In the genomic region with DNA sequence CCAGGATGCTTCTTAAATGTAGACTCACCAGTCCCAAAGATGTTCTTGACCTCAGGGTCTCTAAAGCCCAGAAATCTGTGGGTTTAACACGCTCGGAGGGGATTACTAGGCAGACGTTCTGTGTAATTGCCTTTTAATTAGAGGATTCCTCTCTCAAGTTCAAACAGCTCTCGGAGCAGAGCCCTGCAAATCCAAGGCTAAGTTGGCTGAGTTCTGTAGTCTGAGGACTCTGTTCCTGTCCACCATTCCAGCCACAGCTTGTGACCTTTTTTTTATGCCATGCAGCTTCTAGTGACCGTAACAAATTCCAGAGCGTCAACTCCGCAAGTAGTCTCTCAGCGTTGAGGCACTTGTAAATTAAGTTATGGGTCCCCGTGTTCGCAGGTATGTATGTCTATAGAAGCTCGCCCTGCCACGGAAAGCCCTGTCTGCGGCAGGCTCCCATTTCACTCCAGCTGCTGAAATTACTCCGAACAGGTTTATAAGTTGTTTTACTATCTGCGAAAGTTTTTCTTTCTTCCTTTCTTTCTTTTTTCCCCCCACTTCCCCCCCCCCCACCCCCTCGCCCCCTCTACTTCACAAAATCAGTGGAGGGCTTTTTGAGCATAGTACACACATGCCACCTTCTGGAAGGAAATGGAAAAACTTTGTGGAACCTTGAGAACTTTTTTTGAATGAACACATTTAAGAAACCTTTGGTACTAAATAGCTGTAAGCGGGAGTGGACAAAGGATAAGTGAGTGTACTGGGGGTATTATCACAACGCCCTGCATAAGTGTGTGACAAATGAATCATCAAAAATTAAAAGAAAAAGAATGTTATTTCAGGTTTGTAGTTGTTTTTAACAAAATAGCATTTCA, we compare ENCODE assay signal across 9 mouse cellular contexts.
DNase-seq lines count a peak whose midpoint lies in the region; ATAC-seq and TF ChIP-seq lines count a peak whose summit lies in the region.
"Had no signal": no experiment of that assay in that cellular context is flagged by ENCODE, and none has a peak within 500 bp of the region (broad histone marks: within the 10 kb centered on the region; RNA-seq: fewer than 3 reads in every experiment).

No protein-coding gene starts in this region.

- no peak overlapping the region for H3K27ac ChIP-seq in heart, embryonic 13.5 days (replicated peaks)
- no peak overlapping the region for H3K27ac ChIP-seq in ES-E14 (ENCODE audit: insufficient read depth, low read depth, low read length, poor library complexity, severe bottlenecking)
- H3K27ac ChIP-seq in embryonic facial prominence, embryonic 14.5 days (replicated peaks; ENCODE audit: low read depth, low read length): no peak overlapping the region
- H3K27ac ChIP-seq in kidney, postnatal 0 days: no peak overlapping the region
- H3K27ac ChIP-seq in liver, embryonic 12.5 days: no peak overlapping the region
- H3K27ac ChIP-seq: midbrain, embryonic 12.5 days had no signal

- no peaks in the 10 kb centered on the region for H3K4me1 ChIP-seq in heart, embryonic 13.5 days
- no peaks in the 10 kb centered on the region for H3K4me1 ChIP-seq in ES-E14 (ENCODE audit: control insufficient read depth in 2 of 2, insufficient read depth in 2 of 2, low read length in 2 of 2, poor library complexity in 1 of 2)
- no peaks in the 10 kb centered on the region for H3K4me1 ChIP-seq in embryonic facial prominence, embryonic 14.5 days (ENCODE audit: control insufficient read depth, insufficient read depth, low read length)
- no peaks in the 10 kb centered on the region for H3K4me1 ChIP-seq in kidney, postnatal 0 days (replicated peaks; ENCODE audit: insufficient read depth, low read length)
- no peaks in the 10 kb centered on the region for H3K4me1 ChIP-seq in liver, embryonic 12.5 days

- intact Hi-C loops in heart, postnatal 36 days (cut with DNase I): loop anchor here (1.0 kb wide), 1 partner anchor 256 kb away; no protein-coding TSS in a partner anchor

- 59% methylated on average over 18 of the region's 18 CpGs for WGBS in heart, embryonic 13.5 days
- WGBS in embryonic facial prominence, embryonic 14.5 days: 44% methylated on average over 18 of the region's 18 CpGs
- WGBS in kidney, postnatal 0 days: 39% methylated on average over 18 of the region's 18 CpGs
- WGBS in liver, embryonic 12.5 days (ENCODE audit: insufficient replicate concordance): 67% methylated on average over 18 of the region's 18 CpGs

- TF ChIP-seq CTCF in kidney, postnatal 0 days (IDR thresholded peaks at IDR 0.05; ENCODE audit: low read depth): peak; percentile 69

- no peaks in the 10 kb centered on the region for H3K9me3 ChIP-seq in heart, embryonic 13.5 days
- no peaks in the 10 kb centered on the region for H3K9me3 ChIP-seq in ES-E14 (ENCODE audit: control insufficient read depth, insufficient read depth, low read depth, low read length)
- H3K9me3 ChIP-seq in embryonic facial prominence, embryonic 14.5 days (ENCODE audit: control insufficient read depth, low read length): no peaks in the 10 kb centered on the region
- H3K9me3 ChIP-seq in kidney, postnatal 0 days (replicated peaks; ENCODE audit: low read length): no peaks in the 10 kb centered on the region
- H3K9me3 ChIP-seq in liver, embryonic 12.5 days (replicated peaks): no peaks in the 10 kb centered on the region
- H3K9me3 ChIP-seq: midbrain, embryonic 12.5 days had no signal

- H3K9ac ChIP-seq in heart, embryonic 13.5 days: no peak overlapping the region
- no peak overlapping the region for H3K9ac ChIP-seq in ES-E14 (ENCODE audit: insufficient read depth, low read depth, low read length, poor library complexity, severe bottlenecking)
- H3K9ac ChIP-seq in embryonic facial prominence, embryonic 14.5 days (ENCODE audit: low read depth, low read length): no peak overlapping the region
- H3K9ac ChIP-seq in kidney, postnatal 0 days (ENCODE audit: low read depth, low read length): no peak overlapping the region
- H3K9ac ChIP-seq in liver, embryonic 12.5 days: no peak overlapping the region
- H3K9ac ChIP-seq: midbrain, embryonic 12.5 days had no signal

- ATAC-seq in heart, embryonic 13.5 days (ENCODE audit: extremely low read depth, insufficient number of reproducible peaks, low FRiP score, low TSS enrichment): no peak
- ATAC-seq in embryonic facial prominence, embryonic 14.5 days (ENCODE audit: low read depth): no peak
- no peak for ATAC-seq in kidney, postnatal 0 days (replicated peaks; ENCODE audit: low FRiP score, low read depth)
- ATAC-seq in liver, embryonic 12.5 days: no peak

- no peak overlapping the region for H3K4me3 ChIP-seq in heart, embryonic 13.5 days
- H3K4me3 ChIP-seq in ES-E14 (ENCODE audit: insufficient read depth in 1 of 2, low read depth in 1 of 2, low read length in 2 of 2, poor library complexity in 1 of 2, severe bottlenecking in 1 of 2): no peak overlapping the region
- H3K4me3 ChIP-seq in embryonic facial prominence, embryonic 14.5 days (ENCODE audit: low read depth, low read length): peak overlapping the region; percentile 14; the same call in 1 of the 2 replicates
- H3K4me3 ChIP-seq in kidney, postnatal 0 days (replicated peaks; ENCODE audit: low read depth, low read length): no peak overlapping the region
- H3K4me3 ChIP-seq in liver, embryonic 12.5 days: no peak overlapping the region
- H3K4me3 ChIP-seq: midbrain, embryonic 12.5 days had no signal

- in situ Hi-C loops in ES-E14 (cut with MboI; ENCODE audit: low sequenced_read_pairs in 2 of 2, unreplicated experiment in 2 of 2): no loop called here

- H3K4me2 ChIP-seq in heart, embryonic 13.5 days: peak overlapping the region; percentile 33
- H3K4me2 ChIP-seq in embryonic facial prominence, embryonic 14.5 days (ENCODE audit: low read depth, low read length): peak overlapping the region; percentile 46
- peak overlapping the region; percentile 44 for H3K4me2 ChIP-seq in kidney, postnatal 0 days (ENCODE audit: low read length)
- no peak overlapping the region for H3K4me2 ChIP-seq in liver, embryonic 12.5 days
- H3K4me2 ChIP-seq: midbrain, embryonic 12.5 days had no signal

- H3K36me3 ChIP-seq in heart, embryonic 13.5 days: no peaks in the 10 kb centered on the region
- no peaks in the 10 kb centered on the region for H3K36me3 ChIP-seq in ES-E14 (ENCODE audit: control insufficient read depth, insufficient read depth, low read length, poor library complexity, severe bottlenecking)
- no peaks in the 10 kb centered on the region for H3K36me3 ChIP-seq in embryonic facial prominence, embryonic 14.5 days (ENCODE audit: control insufficient read depth, insufficient read depth, low read length)
- no peaks in the 10 kb centered on the region for H3K36me3 ChIP-seq in kidney, postnatal 0 days (ENCODE audit: insufficient read depth, low read length)
- no peaks in the 10 kb centered on the region for H3K36me3 ChIP-seq in liver, embryonic 12.5 days
- H3K36me3 ChIP-seq: midbrain, embryonic 12.5 days had no signal

- H3K27me3 ChIP-seq in heart, embryonic 13.5 days (replicated peaks): no peaks in the 10 kb centered on the region
- no peaks in the 10 kb centered on the region for H3K27me3 ChIP-seq in embryonic facial prominence, embryonic 14.5 days (replicated peaks; ENCODE audit: control insufficient read depth, insufficient read depth, low read length)
- H3K27me3 ChIP-seq in kidney, postnatal 0 days (ENCODE audit: insufficient read depth, low read length): no peaks in the 10 kb centered on the region
- H3K27me3 ChIP-seq in liver, embryonic 12.5 days (replicated peaks): no peaks in the 10 kb centered on the region
- H3K27me3 ChIP-seq: midbrain, embryonic 12.5 days had no signal

- DNase-seq in heart, postnatal 36 days: no peak
- DNase-seq in ES-E14 (ENCODE audit: low read depth, low spot score): no peak
- DNase-seq in embryonic facial prominence, embryonic 14.5 days (ENCODE audit: low spot score): peak; percentile 37
- peak; percentile 66 for DNase-seq in kidney, postnatal 0 days (ENCODE audit: low spot score)
- DNase-seq in adrenal gland, adult 8-10 months: no peak
- DNase-seq in natural killer cell, adult 2 months (ENCODE audit: low spot score in 2 of 2): no peak

TF ChIP-seq in ES-E14, 5 proteins besides CTCF, POLR2A, EP300 and RAD21:
- TF ChIP-seq ZC3H11A (IDR thresholded peaks at IDR 0.05; ENCODE audit: borderline replicate concordance, low read depth, low read length) (0 out of 2 replicates have a peak, but pooled peaks have one; percentile 36), ZNF384 (IDR thresholded peaks at IDR 0.05; ENCODE audit: low read depth, low read length) (no peak), MAFK (IDR thresholded peaks at IDR 0.05; ENCODE audit: insufficient read depth, low read depth, low read length) (no peak)

Comparison
In these comparisons a context has a peak if more than half of its experiments do, and no peak if none do; other contexts are left out.
1. DNase-seq: peak in embryonic facial prominence, embryonic 14.5 days (single experiment) and kidney, postnatal 0 days (single experiment); none in heart, postnatal 36 days (0 of 2), ES-E14 (single experiment), adrenal gland, adult 8-10 months (single experiment) and natural killer cell, adult 2 months (0 of 2).